Mouse (Mus musculus) bone marrow macrophage, adult 2 months (primary cell): Measurements from ENCODE around the gene Hist1h2bb. TPM values are rescaled to one million over a fixed set of nuclear protein-coding genes. Genes with fewer than 3 reads are reported as not detected.

Experiments
- H3K27ac ChIP-seq: 2 replicates; pipeline ENCODE4 v1.5.1; 2012; ENCODE audit warnings: low read depth, low read length; ENCODE audit not compliant: insufficient read depth
- H3K4me1 ChIP-seq: 2 replicates; pipeline ENCODE4 v1.6.1; 2012; ENCODE audit warnings: low read length; ENCODE audit not compliant: control insufficient read depth, insufficient read depth
- H3K4me3 ChIP-seq: 2 replicates; pipeline ENCODE4 v1.5.1; 2012; ENCODE audit warnings: mild to moderate bottlenecking, low read length, moderate library complexity; ENCODE audit not compliant: insufficient read depth
- CTCF ChIP-seq: IDR thresholded peaks from 2 replicates; pipeline ENCODE4 v1.5.1; 2012; ENCODE audit warnings: low read depth, mild to moderate bottlenecking, low read length, moderate library complexity
- POLR2A ChIP-seq: IDR thresholded peaks from 2 replicates; pipeline ENCODE4 v1.6.1; 2012; ENCODE audit warnings: mild to moderate bottlenecking, low read depth, low read length, borderline replicate concordance
- polyA plus RNA-seq: library from polyadenylated mRNA; stranded (reverse); fragments of >200 nt; gene quantifications from 2 replicates; pipeline ENCODE4 v1.2.4, GENCODE M21; 2012; ENCODE audit not compliant: missing spikeins, insufficient read depth, insufficient read length

Gene Hist1h2bb
- polyA plus RNA-seq, 1 experiment, result 1.3 TPM

GRCm38 (mm10) chr13:23728472-23729191, 17.9 kb upstream of the Hist1h2bb start:
- Histone ChIP-seq H3K27ac (no peak overlapping the region; the same call in 1 of the 2 replicates), H3K4me3 (no peak overlapping the region), H3K4me1 (peaks cover 19% of the 10 kb centered on the region)
- TF ChIP-seq POLR2A (no peak), CTCF (no peak)

DNA sequence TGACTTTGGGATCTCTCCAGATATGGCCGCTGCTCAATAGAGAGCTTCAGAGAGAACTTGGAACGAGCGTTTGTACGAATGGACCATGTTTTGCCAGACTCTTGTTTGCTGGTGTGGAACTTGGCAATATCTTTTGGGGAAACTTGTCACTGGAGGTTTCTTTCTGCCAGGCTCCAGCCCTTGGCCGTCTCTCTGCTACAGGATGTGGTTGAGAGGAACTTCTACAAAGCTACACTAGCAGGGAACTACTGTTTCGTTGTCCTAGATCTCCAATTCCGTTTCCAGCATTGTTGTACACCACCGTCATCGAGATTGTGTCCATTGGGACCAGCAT, 17.4 kb upstream of the Hist1h2bb start:
- H3K4me1 ChIP-seq, result peaks cover 19% of the 10 kb centered on the region
- H3K4me3 ChIP-seq, result no peak overlapping the region
- TF ChIP-seq POLR2A, result no peak
- no peak for TF ChIP-seq CTCF
- no peak overlapping the region; the same call in 1 of the 2 replicates for H3K27ac ChIP-seq

DNA sequence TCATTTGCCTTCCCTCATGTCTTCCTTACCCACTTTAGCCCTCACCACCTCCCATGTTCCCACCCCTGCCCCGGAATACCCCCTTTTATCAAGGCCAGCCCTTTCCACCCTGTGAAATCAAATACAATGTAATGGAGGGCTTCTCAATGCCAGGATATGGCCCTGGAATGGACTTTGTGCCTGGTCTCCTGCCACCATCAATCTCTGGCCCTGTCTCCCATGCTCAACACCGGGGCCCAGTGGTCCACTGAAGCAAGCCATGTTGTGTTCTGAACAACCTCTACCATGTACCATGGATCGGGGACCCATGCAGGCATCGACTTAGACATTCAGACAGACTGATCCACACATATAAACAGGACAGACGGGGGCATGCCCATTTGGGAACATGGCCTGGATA, 16.8 kb upstream of the Hist1h2bb start:
- Histone ChIP-seq H3K4me3 (no peak overlapping the region), H3K4me1 (peaks cover 19% of the 10 kb centered on the region), H3K27ac (no peak overlapping the region)
- TF ChIP-seq CTCF (no peak), POLR2A (no peak)

- Histone ChIP-seq H3K4me1 (peaks cover 19% of the 10 kb centered on the region), H3K4me3 (no peak overlapping the region), H3K27ac (no peak overlapping the region)
- no peak for TF ChIP-seq CTCF
- no peak for TF ChIP-seq POLR2A
These were observed 16.1 kb upstream of the Hist1h2bb start for GRCm38 (mm10) chr13:23730479-23730878.

DNA sequence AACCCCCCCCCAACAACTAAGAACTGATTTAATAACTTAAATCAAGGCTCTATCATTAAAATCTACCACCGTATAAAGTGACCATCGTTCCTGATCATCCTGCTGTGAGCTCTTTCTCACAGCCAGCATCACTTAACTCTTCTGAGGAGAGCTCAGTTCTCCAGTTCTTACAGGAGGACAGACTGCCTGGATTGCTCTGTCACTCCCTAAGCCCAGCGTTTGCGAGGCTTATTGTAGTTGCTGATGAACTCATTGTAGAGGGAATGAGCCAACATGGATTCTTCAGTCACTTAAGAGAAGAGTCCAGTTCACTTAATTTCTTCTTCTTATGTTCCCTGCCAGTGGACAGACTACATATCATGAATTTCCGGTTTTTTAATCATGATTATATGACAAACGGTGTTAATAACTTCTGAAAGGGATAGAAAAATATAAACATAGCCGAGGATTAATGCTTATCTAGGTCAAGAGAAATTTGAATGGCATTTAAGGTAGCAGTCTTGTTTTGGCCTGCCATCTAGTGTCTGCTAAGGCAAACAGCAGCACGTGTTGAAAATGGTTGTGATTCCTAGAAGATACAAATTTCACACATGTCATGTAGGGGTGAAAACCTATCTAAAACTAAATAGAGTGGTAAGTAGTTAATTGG, 14.3 kb upstream of the Hist1h2bb start:
- H3K27ac ChIP-seq, result no peak overlapping the region
- H3K4me1 ChIP-seq, result peaks cover 19% of the 10 kb centered on the region
- no peak for TF ChIP-seq CTCF
- no peak for TF ChIP-seq POLR2A
- H3K4me3 ChIP-seq, result no peak overlapping the region

GRCm38 (mm10) chr13:23737091-23737490, 9.4 kb upstream of the Hist1h2bb start:
- Histone ChIP-seq H3K4me1 (peaks cover 5% of the 10 kb centered on the region), H3K4me3 (no peak overlapping the region), H3K27ac (no peak overlapping the region)
- no peak for TF ChIP-seq POLR2A

- H3K4me3 ChIP-seq, result peak overlapping the region; percentile 51
- peak overlapping the region; percentile 98 for H3K27ac ChIP-seq
- peaks cover 5% of the 10 kb centered on the region for H3K4me1 ChIP-seq
- TF ChIP-seq CTCF (no peak), POLR2A (no peak)
These were observed 8.5 kb upstream of the Hist1h2bb start for GRCm38 (mm10) chr13:23738041-23738440.

DNA sequence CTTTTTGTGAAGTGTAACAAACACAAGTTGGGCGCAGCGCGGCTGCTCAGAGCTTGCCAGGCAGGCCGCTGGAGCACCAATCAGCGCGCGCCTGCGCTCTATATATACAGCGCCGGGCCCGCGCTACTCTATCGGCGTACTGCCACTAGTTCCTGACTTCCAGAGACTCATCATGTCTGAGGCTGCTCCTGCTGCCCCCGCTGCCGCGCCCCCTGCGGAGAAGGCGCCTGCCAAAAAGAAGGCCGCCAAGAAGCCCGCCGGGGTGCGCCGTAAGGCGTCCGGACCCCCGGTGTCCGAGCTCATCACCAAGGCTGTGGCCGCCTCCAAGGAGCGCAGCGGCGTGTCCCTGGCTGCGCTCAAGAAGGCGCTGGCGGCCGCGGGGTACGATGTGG, 7.9 kb upstream of the Hist1h2bb start, which contains the start of gene Hist1h1c:
Gene Hist1h1c (plus strand): TSS at position 132 of the 392 bp plus-strand sequence.
- Histone ChIP-seq H3K27ac (peak within 1 kb of the TSS; percentile 98), H3K4me1 (peaks cover 5% of the 10 kb centered on the region), H3K4me3 (peak within 1 kb of the TSS; percentile 84)
- TF ChIP-seq POLR2A, result peak; percentile 98
- no peak for TF ChIP-seq CTCF

DNA sequence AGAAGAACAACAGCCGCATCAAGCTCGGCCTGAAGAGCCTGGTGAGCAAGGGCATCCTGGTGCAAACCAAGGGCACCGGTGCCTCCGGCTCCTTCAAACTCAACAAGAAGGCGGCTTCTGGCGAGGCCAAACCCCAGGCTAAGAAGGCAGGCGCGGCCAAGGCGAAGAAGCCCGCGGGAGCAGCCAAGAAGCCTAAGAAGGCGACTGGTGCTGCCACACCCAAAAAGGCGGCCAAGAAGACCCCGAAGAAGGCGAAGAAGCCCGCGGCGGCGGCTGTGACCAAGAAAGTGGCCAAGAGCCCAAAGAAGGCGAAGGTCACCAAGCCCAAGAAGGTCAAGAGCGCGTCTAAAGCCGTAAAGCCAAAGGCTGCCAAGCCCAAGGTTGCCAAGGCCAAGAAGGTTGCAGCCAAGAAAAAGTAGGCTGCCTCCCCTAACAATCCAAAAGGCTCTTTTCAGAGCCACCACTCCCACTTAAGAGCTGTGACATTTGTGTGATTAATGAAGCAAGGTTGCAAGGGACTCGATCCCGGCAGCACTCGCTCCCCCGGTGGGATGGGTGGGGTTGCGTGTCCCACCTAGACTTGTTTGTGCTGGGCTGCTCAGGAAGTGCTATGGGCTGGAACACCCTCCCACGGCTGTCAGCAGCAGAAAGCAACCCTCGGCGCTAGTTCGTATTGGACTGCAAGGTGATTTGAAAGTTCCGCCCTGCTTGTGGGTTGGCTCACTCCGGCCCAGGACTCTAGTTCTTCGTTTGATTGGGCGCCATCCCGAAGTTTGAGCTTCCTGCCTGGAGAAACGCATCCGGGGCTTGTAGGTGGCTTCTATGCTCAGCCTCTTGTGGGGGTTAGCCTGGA, 7.2 kb upstream of the Hist1h2bb start:
- Histone ChIP-seq H3K27ac (peak overlapping the region; percentile 98), H3K4me3 (peak overlapping the region; percentile 84), H3K4me1 (peaks cover 7% of the 10 kb centered on the region)
- TF ChIP-seq POLR2A (no peak), CTCF (no peak)

- TF ChIP-seq CTCF, result no peak
- no peak for TF ChIP-seq POLR2A
- peaks cover 7% of the 10 kb centered on the region for H3K4me1 ChIP-seq
- H3K27ac ChIP-seq, result peak overlapping the region; percentile 98
- peak overlapping the region; percentile 84 for H3K4me3 ChIP-seq
These were observed 6.6 kb upstream of the Hist1h2bb start for GRCm38 (mm10) chr13:23739922-23740252.
